Mouse (Mus musculus) spleen, adult 2 months (tissue): Measurements from ENCODE around the gene Mrpl55.

Source experiments
- CTCF ChIP-seq: fragments of 200-500 bp; IDR thresholded peaks from 2 replicates; pipeline ENCODE4 v1.5.1; 2011; ENCODE audit warnings: mild to moderate bottlenecking, inconsistent platforms; ENCODE audit not compliant: insufficient read depth, insufficient read length, insufficient replicate concordance; ENCODE audit errors: extremely low read depth
- POLR2A ChIP-seq: fragments of 200-500 bp; IDR thresholded peaks from 2 replicates; pipeline ENCODE4 v1.6.1; 2011; ENCODE audit warnings: low read depth, low read length, inconsistent platforms

DNA sequence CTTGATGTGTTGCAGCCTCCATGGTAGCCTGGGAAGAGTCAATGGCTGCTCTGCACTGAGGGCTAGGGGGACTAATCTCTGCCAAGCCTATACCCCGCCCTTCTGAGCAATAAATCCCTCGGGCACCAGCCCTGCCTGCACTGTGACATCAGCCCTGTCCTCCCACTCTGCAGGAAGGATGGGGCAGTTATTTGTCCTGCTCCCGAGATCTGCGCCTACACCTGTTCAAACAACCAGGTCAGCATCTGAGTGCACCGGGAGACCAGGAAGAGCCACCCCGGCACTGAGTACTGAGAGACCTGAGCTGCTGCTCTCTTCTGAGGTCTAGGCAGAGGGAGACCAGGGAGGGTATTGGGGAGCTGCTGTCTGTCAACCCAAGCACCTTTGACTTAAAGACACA is 14.6 kb upstream of the Mrpl55 start:
- TF ChIP-seq CTCF (no peak), POLR2A (no peak)
